Mouse (Mus musculus) myocyte (in vitro differentiated cells): Measurements from ENCODE around the gene Zfp750. TPM values are rescaled to one million over a fixed set of nuclear protein-coding genes. Genes with fewer than 3 reads are reported as not detected.

Experiments
- H3K27me3 ChIP-seq: one replicate; pipeline ENCODE4 v1.6.1; 2011; ENCODE audit not compliant: control insufficient read depth, insufficient read depth, insufficient read length
- H3K36me3 ChIP-seq: one replicate; pipeline ENCODE4 v1.6.1; 2011; ENCODE audit not compliant: control insufficient read depth, insufficient read depth
- H3K4me2 ChIP-seq: one replicate; pipeline ENCODE4 v1.6.1; 2011; ENCODE audit warnings: low read depth, control low read depth
- H3K4me3 ChIP-seq: one replicate; pipeline ENCODE4 v1.5.1; 2011; ENCODE audit warnings: mild to moderate bottlenecking, control low read depth, moderate library complexity
- H3K79me2 ChIP-seq: one replicate; pipeline ENCODE4 v1.6.1; 2011; ENCODE audit not compliant: control insufficient read depth, insufficient read depth
- H3ac ChIP-seq: one replicate; pipeline ENCODE4 v1.6.1; 2011; ENCODE audit not compliant: control insufficient read depth, insufficient read length
- CEBPB ChIP-seq: IDR thresholded peaks from 2 replicates; pipeline ENCODE4 v1.6.1; 2011; ENCODE audit warnings: mild to moderate bottlenecking, moderate library complexity; ENCODE audit not compliant: poor library complexity, insufficient read depth, severe bottlenecking
- E2F4 ChIP-seq: IDR thresholded peaks from one replicate; pipeline ENCODE4 v1.6.1; 2011; ENCODE audit warnings: mild to moderate bottlenecking, control low read depth, moderate library complexity; ENCODE audit not compliant: insufficient read depth
- MAX ChIP-seq: IDR thresholded peaks from one replicate; pipeline ENCODE4 v1.6.1; 2011; ENCODE audit warnings: low read depth, mild to moderate bottlenecking, control low read depth
- MYOD1 ChIP-seq, 3 experiments: IDR thresholded peaks; one replicate each; pipeline ENCODE4 v1.6.1; 2011; ENCODE audit warnings: control low read depth in 2 of 3, low read depth in 2 of 3, mild to moderate bottlenecking in 2 of 3, moderate library complexity in 1 of 3; ENCODE audit not compliant: insufficient read length in 2 of 3, control insufficient read depth in 1 of 3
- MYOG ChIP-seq, 3 experiments: IDR thresholded peaks; one replicate each; pipeline ENCODE4 v1.6.1; 2011; ENCODE audit warnings: control low read depth in 2 of 3, low read depth in 2 of 3, mild to moderate bottlenecking in 2 of 3; ENCODE audit not compliant: insufficient read length in 2 of 3, control insufficient read depth in 1 of 3, insufficient read depth in 1 of 3
- POLR2A ChIP-seq: IDR thresholded peaks from one replicate; pipeline ENCODE4 v1.6.1; 2011; ENCODE audit warnings: low read depth, mild to moderate bottlenecking, control low read depth, moderate library complexity; ENCODE audit not compliant: insufficient read length
- POLR2AphosphoS2 ChIP-seq: IDR thresholded peaks from one replicate; pipeline ENCODE4 v1.6.1; 2011; ENCODE audit warnings: low read depth, control low read depth; ENCODE audit not compliant: insufficient read length
- REST ChIP-seq: IDR thresholded peaks from one replicate; pipeline ENCODE4 v1.6.1; 2011; ENCODE audit warnings: mild to moderate bottlenecking, control low read depth, moderate library complexity; ENCODE audit not compliant: insufficient read depth, insufficient read length
- SRF ChIP-seq: IDR thresholded peaks from one replicate; pipeline ENCODE4 v1.6.1; 2011; ENCODE audit warnings: low read depth; ENCODE audit not compliant: control insufficient read depth, insufficient read length
- TCF12 ChIP-seq: IDR thresholded peaks from one replicate; pipeline ENCODE4 v1.6.1; 2011; ENCODE audit warnings: mild to moderate bottlenecking, control low read depth; ENCODE audit not compliant: poor library complexity, insufficient read depth, severe bottlenecking
- TCF3 ChIP-seq: IDR thresholded peaks from one replicate; pipeline ENCODE4 v1.6.1; 2011; ENCODE audit warnings: low read depth, control low read depth; ENCODE audit not compliant: insufficient read length
- USF1 ChIP-seq: IDR thresholded peaks from one replicate; pipeline ENCODE4 v1.6.1; 2011; ENCODE audit warnings: low read depth, mild to moderate bottlenecking, control low read depth, moderate library complexity
- polyA plus RNA-seq: library from polyadenylated mRNA; unstranded; fragments of >200 nt; fragmentation: generic; extraction: Trizol; gene quantifications from one replicate; pipeline ENCODE4 v1.2.1, GENCODE M21; 2012; ENCODE audit warnings: missing spikeins

The Zfp750 gene
- polyA plus RNA-seq = 0.66 TPM

- Histone ChIP-seq H3K4me2 (peak within 1 kb of the TSS; percentile 33), H3K4me3 (no peak within 1 kb of the TSS), H3K36me3 (peaks cover 14% of the 10 kb centered on the region), H3K79me2 (peaks cover 12% of the 10 kb centered on the region), H3K27me3 (no peaks in the 10 kb centered on the region), H3ac (no peak within 1 kb of the TSS)
- no peak for TF ChIP-seq MYOG (IDR thresholded peaks at IDR 0.05; ENCODE audit: control insufficient read depth in 1 of 3, insufficient read depth in 1 of 3, insufficient read length in 2 of 3, low read depth in 2 of 3)
- no peak for TF ChIP-seq TCF12
- no peak for TF ChIP-seq MYOD1 (IDR thresholded peaks at IDR 0.05; ENCODE audit: control insufficient read depth in 1 of 3, insufficient read length in 2 of 3, low read depth in 2 of 3)
- no peak for TF ChIP-seq SRF
- TF ChIP-seq USF1 = no peak
- TF ChIP-seq REST = no peak
- TF ChIP-seq POLR2AphosphoS2 = no peak
- TF ChIP-seq POLR2A = no peak
Observed at GRCm38 (mm10) chr11:121519131-121519530, at the start of gene Zfp750. Zfp750 (minus strand) TSS chr11:121519333.

- Histone ChIP-seq H3K4me2 (no peak overlapping the region), H3K79me2 (no peaks in the 10 kb centered on the region), H3ac (no peak overlapping the region), H3K36me3 (peaks cover 16% of the 10 kb centered on the region), H3K27me3 (no peaks in the 10 kb centered on the region), H3K4me3 (no peak overlapping the region)
- no peak for TF ChIP-seq POLR2AphosphoS2
- no peak for TF ChIP-seq TCF12
- no peak for TF ChIP-seq SRF
- no peak for TF ChIP-seq REST
- no peak for TF ChIP-seq MYOG (IDR thresholded peaks at IDR 0.05; ENCODE audit: control insufficient read depth in 1 of 3, insufficient read depth in 1 of 3, insufficient read length in 2 of 3, low read depth in 2 of 3)
- no peak for TF ChIP-seq POLR2A
- TF ChIP-seq CEBPB = no peak
- TF ChIP-seq MYOD1 (IDR thresholded peaks at IDR 0.05; ENCODE audit: control insufficient read depth in 1 of 3, insufficient read length in 2 of 3, low read depth in 2 of 3) = no peak
- no peak for TF ChIP-seq USF1
- TF ChIP-seq MAX = no peak
- TF ChIP-seq TCF3 = no peak
- TF ChIP-seq E2F4 = no peak
Observed at GRCm38 (mm10) chr11:121564265-121564664, 45.1 kb upstream of the Zfp750 start.

GRCm38 (mm10) chr11:121563312-121563711, 44.2 kb upstream of the Zfp750 start:
- H3K4me3 ChIP-seq = no peak overlapping the region
- peaks cover 16% of the 10 kb centered on the region for H3K36me3 ChIP-seq
- H3ac ChIP-seq = no peak overlapping the region
- H3K27me3 ChIP-seq = no peaks in the 10 kb centered on the region
- no peak for TF ChIP-seq REST
- TF ChIP-seq TCF12 = no peak
- TF ChIP-seq POLR2A = no peak
- TF ChIP-seq MAX = no peak
- no peak for TF ChIP-seq CEBPB
- no peak for TF ChIP-seq SRF
- TF ChIP-seq E2F4 = no peak
- no peak for TF ChIP-seq MYOD1 (IDR thresholded peaks at IDR 0.05; ENCODE audit: control insufficient read depth in 1 of 3, insufficient read length in 2 of 3, low read depth in 2 of 3)
- TF ChIP-seq USF1 = no peak
- no peak for TF ChIP-seq TCF3
- TF ChIP-seq POLR2AphosphoS2 = no peak
- no peak for TF ChIP-seq MYOG (IDR thresholded peaks at IDR 0.05; ENCODE audit: control insufficient read depth in 1 of 3, insufficient read depth in 1 of 3, insufficient read length in 2 of 3, low read depth in 2 of 3)
- H3K79me2 ChIP-seq = no peaks in the 10 kb centered on the region
- no peak overlapping the region for H3K4me2 ChIP-seq

- Histone ChIP-seq H3K79me2 (no peaks in the 10 kb centered on the region), H3K36me3 (peaks cover 27% of the 10 kb centered on the region), H3K4me3 (no peak overlapping the region), H3ac (no peak overlapping the region), H3K4me2 (no peak overlapping the region), H3K27me3 (no peaks in the 10 kb centered on the region)
- TF ChIP-seq E2F4 (no peak), CEBPB (no peak)
Observed at GRCm38 (mm10) chr11:121560294-121560663, 41.1 kb upstream of the Zfp750 start.

GRCm38 (mm10) chr11:121559527-121560293, 40.6 kb upstream of the Zfp750 start:
- no peak overlapping the region for H3K4me3 ChIP-seq
- H3ac ChIP-seq = no peak overlapping the region
- H3K79me2 ChIP-seq = no peaks in the 10 kb centered on the region
- H3K4me2 ChIP-seq = no peak overlapping the region
- peaks cover 21% of the 10 kb centered on the region for H3K36me3 ChIP-seq
- TF ChIP-seq USF1 = no peak
- H3K27me3 ChIP-seq = no peaks in the 10 kb centered on the region
